Mouse (Mus musculus) heart, adult 2 months (tissue): ENCODE measurements around the gene Slc2a5. TPM values are rescaled to one million over a fixed set of nuclear protein-coding genes. Genes with fewer than 3 reads are reported as not detected.

Experiments used
- DNase-seq, 2 experiments: peaks; one replicate each; pipeline ENCODE4 v3.0.0; 2021
- H3K27ac ChIP-seq: fragments of 200-600 bp; 2 replicates; pipeline ENCODE4 v1.8.1; 2022
- H3K27me3 ChIP-seq: fragments of 200-500 bp; 2 replicates; pipeline ENCODE4 v1.6.1; 2012; ENCODE audit warnings: mild to moderate bottlenecking, low read length, inconsistent platforms, mixed read lengths; ENCODE audit not compliant: control insufficient read depth, insufficient read depth
- H3K36me3 ChIP-seq: fragments of 200-500 bp; 2 replicates; pipeline ENCODE4 v1.6.1; 2012; ENCODE audit warnings: low read length, inconsistent platforms; ENCODE audit not compliant: control insufficient read depth, insufficient read depth
- H3K4me1 ChIP-seq: fragments of 200-500 bp; 2 replicates; pipeline ENCODE4 v1.6.1; 2011; ENCODE audit warnings: low read length; ENCODE audit not compliant: control insufficient read depth, insufficient read depth
- H3K4me3 ChIP-seq: fragments of 200-600 bp; 2 replicates; pipeline ENCODE4 v1.8.1; 2022
- H3K79me2 ChIP-seq: fragments of 200-500 bp; replicated peaks from 2 replicates; pipeline ENCODE4 v1.6.1; 2012; ENCODE audit warnings: mild to moderate bottlenecking, inconsistent platforms, low read length, moderate library complexity, mixed read lengths; ENCODE audit not compliant: control insufficient read depth, insufficient read depth
- H3K9ac ChIP-seq: fragments of 200-500 bp; 2 replicates; pipeline ENCODE4 v1.6.1; 2012; ENCODE audit warnings: low read depth, mild to moderate bottlenecking, control low read depth, inconsistent platforms, low read length, mixed read lengths
- CTCF ChIP-seq: fragments of 200-600 bp; IDR thresholded peaks from 2 replicates; pipeline ENCODE4 v1.8.1; 2022; ENCODE audit warnings: antibody characterized with exemption, mild to moderate bottlenecking, moderate library complexity
- EP300 ChIP-seq: fragments of 200-500 bp; IDR thresholded peaks from 2 replicates; pipeline ENCODE4 v1.6.1; 2011; ENCODE audit warnings: low read depth, low read length, control low read depth; ENCODE audit not compliant: insufficient read depth
- POLR2A ChIP-seq: fragments of 200-500 bp; IDR thresholded peaks from 2 replicates; pipeline ENCODE4 v1.6.1; 2011; ENCODE audit warnings: mild to moderate bottlenecking, low read depth, low read length, control low read depth; ENCODE audit not compliant: insufficient read depth
- WGBS: fragments of 180-500 bp; shearing (Covaris S2); methylation state at CpG from one replicate; pipeline ENCODE4 v1.1.7; 2018; 5-methylcytosine and 5-hydroxymethylcytosine counted together
- intact Hi-C: fragments of 180-260 bp; cut with DNase I; formaldehyde crosslinking; loops from one replicate; pipeline ENCODE4 v1.15.1; 2025
- polyA plus RNA-seq: library from polyadenylated mRNA; depleted of rRNA; stranded (reverse); fragments of >200 nt; gene quantifications from 2 replicates; pipeline ENCODE4 v1.2.3, GENCODE M21; 2012
- total RNA-seq, 2 experiments: library from RNA; stranded (reverse); gene quantifications; 2 replicates each; pipeline ENCODE4 v1.2.3; 2021

Gene Slc2a5
- total and polyA plus RNA-seq, 3 experiments, result 0.09 to 1.8 TPM; not detected in 1

- Histone ChIP-seq H3K9ac (no peak overlapping the region), H3K36me3 (no peaks in the 10 kb centered on the region), H3K27me3 (no peaks in the 10 kb centered on the region), H3K4me3 (no peak overlapping the region), H3K4me1 (no peaks in the 10 kb centered on the region), H3K27ac (no peak overlapping the region), H3K79me2 (no peaks in the 10 kb centered on the region)
- 81% methylated on average over 7 of the region's 7 CpGs for WGBS
- no peak for DNase-seq
- intact Hi-C loops, result loop anchor here (5.0 kb wide), 1 partner anchor 85 kb away; no protein-coding TSS in a partner anchor
- TF ChIP-seq CTCF, result no peak
- no peak for TF ChIP-seq POLR2A
- TF ChIP-seq EP300, result no peak
These were observed 18.4 kb downstream of the Slc2a5 start for GRCm38 (mm10) chr4:150137368-150138083.

GRCm38 (mm10) chr4:150138084-150138543, 19.0 kb downstream of the Slc2a5 start:
- Histone ChIP-seq H3K36me3 (no peaks in the 10 kb centered on the region), H3K4me1 (no peaks in the 10 kb centered on the region), H3K9ac (no peak overlapping the region), H3K79me2 (no peaks in the 10 kb centered on the region), H3K4me3 (no peak overlapping the region), H3K27ac (no peak overlapping the region), H3K27me3 (no peaks in the 10 kb centered on the region)
- DNase-seq, result peak in 1 of 2 experiments; percentile 45
- 14% methylated on average over 9 of the region's 9 CpGs for WGBS
- intact Hi-C loops, result loop anchor here (5.0 kb wide), 1 partner anchor 84 kb away; no protein-coding TSS in a partner anchor
- no peak for TF ChIP-seq CTCF
- TF ChIP-seq POLR2A, result no peak
- TF ChIP-seq EP300, result no peak

DNA sequence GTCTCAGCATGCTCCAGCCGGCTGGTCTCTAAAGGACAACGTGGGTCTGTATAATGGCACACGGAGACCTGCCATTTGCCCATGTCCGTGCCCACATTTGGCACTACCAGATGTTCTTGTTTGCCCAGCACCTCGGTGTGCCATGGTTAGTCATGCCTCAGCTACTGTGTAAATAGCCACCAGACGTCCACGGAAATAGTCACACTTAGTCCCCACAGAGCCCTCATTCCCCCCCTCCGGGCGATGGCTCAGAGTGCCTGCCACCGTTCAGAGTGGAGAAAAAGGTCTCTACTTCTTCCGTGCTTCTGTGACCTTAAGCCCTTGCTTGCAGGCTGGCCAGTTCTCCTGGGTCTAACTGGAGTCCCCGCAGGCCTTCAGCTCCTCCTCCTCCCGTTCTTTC, 20.0 kb downstream of the Slc2a5 start:
- no peaks in the 10 kb centered on the region for H3K79me2 ChIP-seq
- H3K36me3 ChIP-seq, result no peaks in the 10 kb centered on the region
- H3K9ac ChIP-seq, result no peak overlapping the region
- TF ChIP-seq EP300 (no peak), CTCF (no peak), POLR2A (no peak)
- intact Hi-C loops, result loop anchor here (5.0 kb wide), 1 partner anchor 83 kb away; no protein-coding TSS in a partner anchor
- 70% methylated on average over 13 of the region's 13 CpGs for WGBS
- H3K27me3 ChIP-seq, result no peaks in the 10 kb centered on the region
- no peak overlapping the region for H3K27ac ChIP-seq
- H3K4me3 ChIP-seq, result no peak overlapping the region
- DNase-seq, result no peak
- no peaks in the 10 kb centered on the region for H3K4me1 ChIP-seq

DNA sequence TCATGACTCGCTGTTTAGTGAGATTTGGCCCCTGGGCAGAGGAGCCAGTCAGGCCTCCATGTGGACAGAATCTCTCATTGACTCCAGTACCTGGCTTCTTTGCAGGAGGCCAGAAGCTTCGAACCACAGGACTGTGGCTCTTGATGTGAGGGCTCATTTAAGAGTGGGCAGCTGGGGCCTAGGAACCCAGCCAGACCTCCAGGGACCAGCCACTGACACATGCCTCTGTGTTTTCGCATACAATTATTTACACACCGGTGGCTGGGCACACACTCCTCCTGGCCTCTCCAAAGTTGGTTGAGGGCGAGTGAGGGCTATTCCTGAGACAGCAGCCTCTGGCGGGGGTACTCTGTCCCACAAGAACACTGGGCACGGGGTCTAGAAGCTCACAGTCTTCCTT, 21.3 kb downstream of the Slc2a5 start:
- no peak overlapping the region for H3K4me3 ChIP-seq
- no peaks in the 10 kb centered on the region for H3K4me1 ChIP-seq
- 84% methylated on average over 7 of the region's 7 CpGs for WGBS
- H3K27me3 ChIP-seq, result no peaks in the 10 kb centered on the region
- H3K27ac ChIP-seq, result no peak overlapping the region
- no peaks in the 10 kb centered on the region for H3K79me2 ChIP-seq
- no peak for DNase-seq
- intact Hi-C loops, result no loop called here
- H3K9ac ChIP-seq, result no peak overlapping the region
- H3K36me3 ChIP-seq, result no peaks in the 10 kb centered on the region
- TF ChIP-seq POLR2A, result no peak
- no peak for TF ChIP-seq CTCF
- no peak for TF ChIP-seq EP300

DNA sequence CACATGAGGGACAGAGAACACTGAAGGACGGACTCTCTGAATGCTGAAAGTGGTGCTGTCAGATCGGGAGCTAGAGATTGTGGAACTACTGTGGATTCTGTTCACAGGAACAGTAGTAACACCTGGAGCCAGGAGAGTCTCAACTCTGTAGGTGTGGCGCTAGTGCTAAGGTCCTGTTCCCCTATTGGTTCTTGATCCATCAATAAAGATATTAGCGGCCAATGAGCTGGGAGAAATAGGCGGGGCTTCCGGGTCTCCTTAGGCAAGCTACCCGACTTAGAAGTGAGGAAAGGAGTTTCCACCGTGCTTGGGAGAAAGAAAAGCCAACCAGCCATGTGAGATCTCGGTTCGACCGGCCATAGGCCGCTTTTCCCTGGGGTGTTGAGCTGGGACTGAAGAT, 25.2 kb downstream of the Slc2a5 start:
- intact Hi-C loops, result no loop called here
- H3K36me3 ChIP-seq, result no peaks in the 10 kb centered on the region
- no peaks in the 10 kb centered on the region for H3K79me2 ChIP-seq
- peaks cover 1% of the 10 kb centered on the region; the same call in 1 of the 2 replicates for H3K27me3 ChIP-seq
- no peak for TF ChIP-seq POLR2A
- TF ChIP-seq CTCF, result no peak
- DNase-seq, result no peak
- H3K4me3 ChIP-seq, result no peak overlapping the region
- no peak overlapping the region for H3K9ac ChIP-seq
- 28% methylated on average over 12 of the region's 12 CpGs for WGBS
- no peaks in the 10 kb centered on the region for H3K4me1 ChIP-seq
- no peak overlapping the region for H3K27ac ChIP-seq

- H3K79me2 ChIP-seq, result no peaks in the 10 kb centered on the region
These were observed 27.2 kb downstream of the Slc2a5 start for GRCm38 (mm10) chr4:150146286-150146685.

More at GRCm38 (mm10) chr4:150146286-150146685, 27.2 kb downstream of the Slc2a5 start:
- no peak overlapping the region for H3K27ac ChIP-seq
- intact Hi-C loops, result no loop called here
- WGBS, result 78% methylated on average over 4 of the region's 4 CpGs
- peaks cover 1% of the 10 kb centered on the region; the same call in 1 of the 2 replicates for H3K27me3 ChIP-seq
- H3K4me3 ChIP-seq, result no peak overlapping the region
- DNase-seq, result no peak
- TF ChIP-seq CTCF, result no peak
- TF ChIP-seq POLR2A, result no peak
- TF ChIP-seq EP300, result no peak
- no peaks in the 10 kb centered on the region for H3K36me3 ChIP-seq
- no peak overlapping the region for H3K9ac ChIP-seq
- H3K4me1 ChIP-seq, result no peaks in the 10 kb centered on the region
